Mouse (Mus musculus) cerebellum, adult 8-10 months (tissue): ENCODE data around the gene Ptcra.
"Not testable (repeated sequence)": the region's sequence is repeated elsewhere in the genome, so short reads cannot be mapped to it uniquely, and the experiment has no call there.

ENCODE experiments used
- DNase-seq: peaks from one replicate; pipeline ENCODE4 v3.0.0; 2022

Ptcra gene

GRCm38 (mm10) chr17:46770546-46770945 lies 7.0 kb upstream of the Ptcra start:
- DNase-seq, result no peak

- no peak for DNase-seq
These were observed 4.4 kb upstream of the Ptcra start for GRCm38 (mm10) chr17:46767868-46768267.

GRCm38 (mm10) chr17:46764916-46765315 lies 1.4 kb upstream of the Ptcra start:
- not testable (repeated sequence) for DNase-seq

GRCm38 (mm10) chr17:46758753-46759152 lies 4.8 kb downstream of the Ptcra start:
- DNase-seq, result no peak

- peak; percentile 96 for DNase-seq
These were observed 11.5 kb downstream of the Ptcra start, which contains the start of gene Cnpy3 for GRCm38 (mm10) chr17:46751794-46752556. TSS of gene Cnpy3 (minus strand) at chr17:46752214.

- DNase-seq, result no peak
These were observed 12.3 kb downstream of the Ptcra start for GRCm38 (mm10) chr17:46751056-46751793.

- no peak for DNase-seq
These were observed 12.9 kb downstream of the Ptcra start for GRCm38 (mm10) chr17:46750580-46750979.

GRCm38 (mm10) chr17:46749282-46749681 lies 14.2 kb downstream of the Ptcra start:
- no peak for DNase-seq

GRCm38 (mm10) chr17:46747806-46748205 lies 15.7 kb downstream of the Ptcra start:
- no peak for DNase-seq

GRCm38 (mm10) chr17:46747234-46747633 lies 16.3 kb downstream of the Ptcra start:
- DNase-seq, result no peak

GRCm38 (mm10) chr17:46745506-46745905 lies 18.0 kb downstream of the Ptcra start:
- DNase-seq, result no peak

GRCm38 (mm10) chr17:46742986-46743385 lies 20.5 kb downstream of the Ptcra start:
- no peak for DNase-seq

GRCm38 (mm10) chr17:46741305-46741704 lies 22.2 kb downstream of the Ptcra start:
- DNase-seq, result no peak

GRCm38 (mm10) chr17:46736160-46736559 lies 27.4 kb downstream of the Ptcra start:
- no peak for DNase-seq

- DNase-seq, result no peak
These were observed 28.2 kb downstream of the Ptcra start for GRCm38 (mm10) chr17:46735287-46735686.

- DNase-seq, result no peak
These were observed 29.5 kb downstream of the Ptcra start for GRCm38 (mm10) chr17:46734055-46734454.

- DNase-seq, result peak; percentile 82
These were observed 34.6 kb downstream of the Ptcra start, which contains the start of gene Gnmt for GRCm38 (mm10) chr17:46728904-46729318. TSS of gene Gnmt (minus strand) at chr17:46729168.

GRCm38 (mm10) chr17:46728496-46728895 lies 35.0 kb downstream of the Ptcra start:
- no peak for DNase-seq

- DNase-seq, result no peak
These were observed 35.5 kb downstream of the Ptcra start for GRCm38 (mm10) chr17:46728021-46728420.

GRCm38 (mm10) chr17:46727271-46727670 lies 36.2 kb downstream of the Ptcra start:
- no peak for DNase-seq

GRCm38 (mm10) chr17:46725731-46726645 lies 37.5 kb downstream of the Ptcra start:
- DNase-seq, result peak; percentile 77

- peak; percentile 42 for DNase-seq
These were observed 38.2 kb downstream of the Ptcra start for GRCm38 (mm10) chr17:46725273-46725672.
